Mouse (Mus musculus): Measurements from ENCODE around the gene 4933402D24Rik. TPM values are rescaled to one million over a fixed set of nuclear protein-coding genes. Genes with fewer than 3 reads are reported as not detected.

The 4933402D24Rik gene
- total RNA-seq (2023): not detected

DNA sequence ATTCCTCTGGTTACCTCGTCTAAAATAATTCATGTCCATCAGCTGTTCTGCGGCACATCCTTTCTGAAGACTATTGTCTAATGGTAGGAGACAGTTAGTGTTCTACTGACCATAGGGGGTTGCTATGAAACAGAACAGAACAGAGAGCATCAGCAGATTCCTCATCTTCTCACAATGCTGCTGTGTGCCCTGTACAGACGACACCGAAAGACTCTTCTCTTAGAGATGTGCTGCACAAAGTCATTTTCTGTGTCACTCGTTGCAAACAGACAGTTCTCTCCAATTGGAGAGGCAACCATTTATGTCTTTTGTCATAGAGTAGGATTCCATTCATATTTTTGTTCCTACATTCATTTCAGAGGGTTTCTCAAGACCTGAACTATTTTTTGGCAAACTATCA, at the start of gene 4933402D24Rik:
TSS of gene 4933402D24Rik (minus strand) at position 101 of the 400 bp plus-strand sequence.

DNA sequence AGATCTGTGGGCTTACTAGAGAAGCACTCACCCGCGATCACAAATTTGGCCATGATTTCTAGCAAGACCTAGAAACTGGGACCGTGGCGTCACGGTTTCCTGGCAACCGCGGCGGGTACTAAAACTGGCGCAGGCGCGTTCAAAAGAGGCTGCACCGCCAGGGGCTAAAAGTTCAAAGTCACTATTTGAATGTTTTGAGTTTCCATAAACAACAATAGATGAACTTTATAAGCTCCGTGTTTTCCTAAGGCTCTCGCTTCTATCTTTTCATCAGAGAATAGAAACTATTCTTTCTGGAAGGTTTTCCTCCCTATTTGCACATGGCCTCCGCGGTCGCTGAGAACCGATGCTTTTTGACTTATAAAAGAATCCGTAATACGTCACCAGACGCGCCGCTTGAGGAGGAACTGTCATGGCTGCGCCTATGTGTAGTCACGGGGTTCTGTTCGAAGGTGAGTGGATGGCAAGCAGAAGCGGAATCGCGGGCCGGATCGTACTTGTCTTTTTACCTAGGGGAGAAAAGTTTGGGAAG, 38.8 kb downstream of the 4933402D24Rik start, which contains the start of the genes Mdh1b and Fastkd2:
TSS of gene Mdh1b (minus strand) at position 79 of the 532 bp plus-strand sequence.
TSS of gene Fastkd2 (plus strand) at position 375 of the 532 bp plus-strand sequence.

Other genes starting within 250 kb of the 4933402D24Rik start
- not detected for gene Gm39653, start 153.3 kb downstream of the 4933402D24Rik start, total RNA-seq (2023)
- gene Dytn, start 82.3 kb downstream of the 4933402D24Rik start, total RNA-seq (2023): not detected
- gene Mdh1b, start 38.9 kb downstream of the 4933402D24Rik start, total RNA-seq (2023): not detected
- gene Fastkd2, start 38.7 kb downstream of the 4933402D24Rik start, total RNA-seq (2023): 10 to 100 TPM in 1 of 2 experiments, 1 to 10 TPM in 1; 6.2 to 14.3 TPM